Mouse (Mus musculus) midbrain, postnatal 0 days (tissue): ENCODE results near the gene Tubg2. TPM values are rescaled to one million over a fixed set of nuclear protein-coding genes. Genes with fewer than 3 reads are reported as not detected.

Experiments
- ATAC-seq: fragments of 200-750 bp; cut with Nextera tagmentation; 2 replicates; pipeline ENCODE4 v1.8.0; 2017; ENCODE audit warnings: moderate number of reproducible peaks, mild to moderate bottlenecking, moderate TSS enrichment, moderate library complexity; ENCODE audit not compliant: low FRiP score
- DNase-seq: peaks from one replicate; pipeline ENCODE4 v3.0.0-alpha.2; 2015; ENCODE audit warnings: low spot score
- H3K27ac ChIP-seq: fragments of 300-500 bp; sonication (generic); 2 replicates; pipeline ENCODE4 v1.5.1; 2014; ENCODE audit warnings: low read depth, mild to moderate bottlenecking, low read length, mixed read lengths
- H3K27me3 ChIP-seq: fragments of 300-500 bp; sonication (generic); 2 replicates; pipeline ENCODE4 v1.6.1; 2014; ENCODE audit warnings: low read length, control low read depth, mixed read lengths; ENCODE audit not compliant: insufficient read depth
- H3K36me3 ChIP-seq: fragments of 300-500 bp; sonication (generic); 2 replicates; pipeline ENCODE4 v1.6.1; 2014; ENCODE audit warnings: low read length, control low read depth, mixed read lengths; ENCODE audit not compliant: insufficient read depth
- H3K4me1 ChIP-seq: fragments of 300-500 bp; sonication (generic); 2 replicates; pipeline ENCODE4 v1.6.1; 2014; ENCODE audit warnings: mild to moderate bottlenecking, control low read depth, antibody characterized with exemption, low read length, mixed read lengths; ENCODE audit not compliant: insufficient read depth
- H3K4me2 ChIP-seq: fragments of 300-500 bp; sonication (generic); 2 replicates; pipeline ENCODE4 v1.6.1; 2014; ENCODE audit warnings: low read depth, mild to moderate bottlenecking, low read length, mixed read lengths; ENCODE audit not compliant: poor library complexity, severe bottlenecking
- H3K4me3 ChIP-seq: fragments of 300-500 bp; sonication (generic); 2 replicates; pipeline ENCODE4 v1.5.1; 2014; ENCODE audit warnings: low read depth, mild to moderate bottlenecking, low read length, moderate library complexity
- H3K9ac ChIP-seq: fragments of 300-500 bp; sonication (generic); replicated peaks from 2 replicates; pipeline ENCODE4 v1.6.1; 2014; ENCODE audit warnings: mild to moderate bottlenecking, low read length, moderate library complexity, mixed read lengths; ENCODE audit not compliant: poor library complexity, severe bottlenecking
- H3K9me3 ChIP-seq: fragments of 300-500 bp; sonication (generic); 2 replicates; pipeline ENCODE4 v1.6.1; 2016; ENCODE audit warnings: low read length, control low read depth
- CTCF ChIP-seq: IDR thresholded peaks from 2 replicates; pipeline ENCODE4 v1.5.1; 2016; ENCODE audit warnings: antibody characterized with exemption, mild to moderate bottlenecking
- WGBS: fragments of 180-500 bp; shearing (Covaris S2); extraction: QIAGEN DNeasy Blood & Tissue Kit; methylation state at CpG from one replicate; pipeline ENCODE4 v1.1.7; 2014; 5-methylcytosine and 5-hydroxymethylcytosine counted together
- polyA plus RNA-seq: library from polyadenylated mRNA; unstranded; fragments of >200 nt; fragmentation: Nextera tagmentation; extraction: Ambion mirVana; gene quantifications from 2 replicates; pipeline ENCODE4 v1.2.1, GENCODE M21; 2015
- total RNA-seq: library from RNA; depleted of rRNA; stranded (reverse); fragments of >200 nt; gene quantifications from 2 replicates; pipeline ENCODE4 v1.2.3, GENCODE M21; 2014

Gene Tubg2
- total and polyA plus RNA-seq, 2 experiments from 2014 or later = 40.6 to 86.1 TPM

- TF ChIP-seq CTCF = no peak
- Histone ChIP-seq H3K4me2 (no peak overlapping the region), H3K27me3 (no peaks in the 10 kb centered on the region), H3K4me1 (no peaks in the 10 kb centered on the region), H3K9me3 (no peaks in the 10 kb centered on the region), H3K27ac (no peak overlapping the region; the same call in 1 of the 2 replicates), H3K36me3 (peaks cover 26% of the 10 kb centered on the region), H3K9ac (no peak overlapping the region), H3K4me3 (no peak overlapping the region)
- DNase-seq = peak; percentile 32
- WGBS = 53% methylated on average over 17 of the region's 17 CpGs
- no peak for ATAC-seq
Measured at GRCm38 (mm10) chr11:101190913-101191907, 35.5 kb downstream of the Tubg2 start.

GRCm38 (mm10) chr11:101191919-101192470 lies 36.3 kb downstream of the Tubg2 start:
- no peaks in the 10 kb centered on the region for H3K27me3 ChIP-seq
- H3K36me3 ChIP-seq = peaks cover 26% of the 10 kb centered on the region
- DNase-seq = no peak
- WGBS = 79% methylated on average over 4 of the region's 4 CpGs
- 0 out of 2 replicates have a peak overlapping the region, but pooled peaks have one; percentile 8 for H3K9ac ChIP-seq
- TF ChIP-seq CTCF = no peak
- no peak overlapping the region for H3K27ac ChIP-seq
- H3K4me1 ChIP-seq = no peaks in the 10 kb centered on the region
- no peak overlapping the region for H3K4me2 ChIP-seq
- H3K9me3 ChIP-seq = no peaks in the 10 kb centered on the region
- ATAC-seq = no peak
- H3K4me3 ChIP-seq = no peak overlapping the region

- H3K4me1 ChIP-seq = no peaks in the 10 kb centered on the region
- no peak for DNase-seq
- no peak overlapping the region for H3K4me3 ChIP-seq
Measured at GRCm38 (mm10) chr11:101192646-101193045, 36.9 kb downstream of the Tubg2 start.

GRCm38 (mm10) chr11:101193076-101193475 lies 37.4 kb downstream of the Tubg2 start:
- no peak for DNase-seq
- Histone ChIP-seq H3K27ac (no peak overlapping the region), H3K27me3 (no peaks in the 10 kb centered on the region), H3K4me3 (no peak overlapping the region), H3K9me3 (no peaks in the 10 kb centered on the region), H3K4me1 (no peaks in the 10 kb centered on the region), H3K9ac (no peak overlapping the region), H3K36me3 (peaks cover 28% of the 10 kb centered on the region), H3K4me2 (no peak overlapping the region)
- no peak for ATAC-seq
- no peak for TF ChIP-seq CTCF
- 88% methylated on average over 7 of the region's 7 CpGs for WGBS

More at GRCm38 (mm10) chr11:101192646-101193045, 36.9 kb downstream of the Tubg2 start:
- ATAC-seq = no peak
- Histone ChIP-seq H3K4me2 (no peak overlapping the region), H3K9me3 (no peaks in the 10 kb centered on the region), H3K27ac (no peak overlapping the region), H3K36me3 (peaks cover 24% of the 10 kb centered on the region), H3K27me3 (no peaks in the 10 kb centered on the region), H3K9ac (no peak overlapping the region)
- TF ChIP-seq CTCF = no peak
- WGBS = 81% methylated on average over 6 of the region's 6 CpGs

- Histone ChIP-seq H3K36me3 (peaks cover 38% of the 10 kb centered on the region), H3K9ac (no peak overlapping the region), H3K27me3 (no peaks in the 10 kb centered on the region), H3K4me1 (no peaks in the 10 kb centered on the region), H3K4me3 (no peak overlapping the region), H3K4me2 (no peak overlapping the region), H3K27ac (no peak overlapping the region), H3K9me3 (no peaks in the 10 kb centered on the region)
- DNase-seq (no peak), ATAC-seq (no peak)
- no peak for TF ChIP-seq CTCF
- WGBS = 81% methylated on average over 5 of the region's 5 CpGs
Measured at GRCm38 (mm10) chr11:101194137-101194536, 38.4 kb downstream of the Tubg2 start.

GRCm38 (mm10) chr11:101194643-101195042 lies 38.9 kb downstream of the Tubg2 start:
- no peaks in the 10 kb centered on the region for H3K9me3 ChIP-seq
- peaks cover 43% of the 10 kb centered on the region for H3K36me3 ChIP-seq
- DNase-seq (no peak), ATAC-seq (no peak)
- no peaks in the 10 kb centered on the region for H3K27me3 ChIP-seq
- H3K4me3 ChIP-seq = no peak overlapping the region
- H3K4me1 ChIP-seq = no peaks in the 10 kb centered on the region
- 86% methylated on average over 6 of the region's 6 CpGs for WGBS
- no peak overlapping the region for H3K4me2 ChIP-seq
- H3K9ac ChIP-seq = no peak overlapping the region
- TF ChIP-seq CTCF = no peak
- no peak overlapping the region for H3K27ac ChIP-seq
